Mouse (Mus musculus) adrenal gland, postnatal 36 days (tissue): ENCODE measurements around the gene Mmd2. TPM values are rescaled to one million over a fixed set of nuclear protein-coding genes. Genes with fewer than 3 reads are reported as not detected.

Experiments used
- DNase-seq, 2 experiments: peaks; one replicate each; pipeline ENCODE4 v3.0.0; 2021; ENCODE audit warnings: mixed read lengths in 1 of 2
- long read RNA-seq, 2 experiments: library from polyadenylated mRNA; stranded (forward); transcript quantifications; one replicate each; pipeline ENCODE4 v2.0.0; 2021; ENCODE audit warnings: borderline sequencing depth in 2 of 2
- total RNA-seq, 2 experiments: library from RNA; stranded (reverse); gene quantifications; 2 replicates each; pipeline ENCODE4 v1.2.3; 2021

Gene Mmd2
- total RNA-seq = 10 to 100 TPM; 21.6 to 35.2 TPM
- long read RNA-seq, experiment 1, transcript Mmd2-201 (7 exons, 3,317 nt) = major isoform, 79 of 95 reads
- long read RNA-seq, experiment 1, partial matches to known transcripts = 7 of 95 reads
- long read RNA-seq, experiment 1, other reads (novel, unspliced or antisense) = 9 of 95 reads
- long read RNA-seq, experiment 2, transcript Mmd2-201 (7 exons, 3,317 nt) = major isoform, 10 of 11 reads
- long read RNA-seq, experiment 2, partial matches to known transcripts = 0 of 11 reads
- long read RNA-seq, experiment 2, other reads (novel, unspliced or antisense) = 1 of 11 reads

- peak in 1 of 2 experiments; percentile 19 for DNase-seq
These were observed at the start of gene Mmd2 for GRCm38 (mm10) chr5:142608259-142608988. Mmd2 (minus strand) TSS chr5:142608800.

DNA sequence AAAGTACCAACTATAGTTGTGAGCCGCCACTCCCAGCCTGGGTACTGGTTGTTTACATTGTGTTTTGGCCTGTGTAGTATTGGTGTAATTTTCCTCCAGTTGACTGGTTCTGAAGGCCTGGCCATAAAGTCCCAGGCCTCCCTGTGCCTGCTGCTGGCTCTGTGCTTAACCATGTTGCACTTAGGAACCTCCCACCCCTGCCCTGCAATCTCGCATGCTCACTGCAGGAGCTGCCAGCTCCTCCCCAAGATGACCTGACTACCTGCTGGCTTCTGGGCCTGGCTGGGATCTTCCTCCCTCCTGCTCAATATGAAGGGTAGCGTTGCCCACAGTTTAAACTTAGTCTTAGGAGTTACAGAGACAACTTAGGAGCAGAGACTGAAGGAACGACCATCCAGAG lies 43.7 kb upstream of the Mmd2 start:
- no peak for DNase-seq

DNA sequence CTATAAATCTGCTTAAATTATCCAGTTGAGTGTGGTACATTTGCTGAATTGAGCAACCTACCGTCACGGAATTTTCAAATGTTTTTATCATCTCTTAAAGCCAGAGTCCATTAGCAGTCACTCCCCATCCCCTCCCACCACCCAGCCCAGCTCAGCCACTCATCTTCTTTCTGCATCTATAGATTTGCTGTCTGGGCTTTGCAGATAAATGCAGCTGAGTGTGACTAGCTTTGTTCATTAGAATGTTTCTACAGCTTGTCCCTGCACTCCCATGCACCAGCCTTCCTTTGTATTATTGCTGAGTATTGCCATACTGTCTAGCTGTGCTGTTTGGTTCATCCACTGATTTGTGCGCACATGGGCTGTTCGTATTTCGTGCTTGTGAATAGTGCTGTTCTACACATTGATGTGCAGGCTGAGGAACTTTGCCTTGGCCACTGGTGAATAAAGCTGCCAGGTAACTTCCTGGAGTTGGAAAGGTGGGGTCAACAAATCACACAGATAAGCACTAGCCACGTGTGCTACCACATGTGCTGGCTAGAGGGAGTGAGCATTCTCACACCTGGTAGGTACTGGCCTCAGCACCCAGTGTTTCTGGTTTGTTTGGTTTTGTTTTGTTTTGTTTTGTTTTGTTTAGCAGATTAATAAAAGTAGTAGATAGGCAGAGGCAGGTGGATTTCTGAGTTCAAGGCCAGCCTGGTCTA lies 42.3 kb upstream of the Mmd2 start:
- no peak for DNase-seq

GRCm38 (mm10) chr5:142650390-142650789 lies 41.8 kb upstream of the Mmd2 start:
- peak in 1 of 2 experiments; percentile 29 for DNase-seq

GRCm38 (mm10) chr5:142649460-142650050 lies 41.0 kb upstream of the Mmd2 start:
- DNase-seq = no peak

DNA sequence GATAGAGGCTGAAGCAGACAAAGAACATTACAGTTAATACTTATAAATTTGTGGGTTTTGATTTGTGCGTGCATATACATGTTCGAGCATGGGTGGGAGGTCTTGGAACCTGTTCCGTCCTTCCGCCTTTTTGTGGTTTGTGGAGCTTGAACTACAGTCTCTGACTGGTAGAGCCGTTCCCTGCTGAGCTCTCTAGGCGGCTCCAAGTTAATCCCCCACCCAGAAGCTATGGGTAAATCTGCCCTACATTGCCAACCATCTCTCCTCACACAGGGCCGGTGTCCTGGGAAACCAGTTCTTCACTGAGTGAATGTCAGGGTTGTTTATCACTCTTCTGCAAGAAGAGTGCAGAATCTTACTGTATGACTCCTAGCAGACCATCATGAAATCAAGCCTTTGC lies 39.6 kb upstream of the Mmd2 start:
- no peak for DNase-seq

DNA sequence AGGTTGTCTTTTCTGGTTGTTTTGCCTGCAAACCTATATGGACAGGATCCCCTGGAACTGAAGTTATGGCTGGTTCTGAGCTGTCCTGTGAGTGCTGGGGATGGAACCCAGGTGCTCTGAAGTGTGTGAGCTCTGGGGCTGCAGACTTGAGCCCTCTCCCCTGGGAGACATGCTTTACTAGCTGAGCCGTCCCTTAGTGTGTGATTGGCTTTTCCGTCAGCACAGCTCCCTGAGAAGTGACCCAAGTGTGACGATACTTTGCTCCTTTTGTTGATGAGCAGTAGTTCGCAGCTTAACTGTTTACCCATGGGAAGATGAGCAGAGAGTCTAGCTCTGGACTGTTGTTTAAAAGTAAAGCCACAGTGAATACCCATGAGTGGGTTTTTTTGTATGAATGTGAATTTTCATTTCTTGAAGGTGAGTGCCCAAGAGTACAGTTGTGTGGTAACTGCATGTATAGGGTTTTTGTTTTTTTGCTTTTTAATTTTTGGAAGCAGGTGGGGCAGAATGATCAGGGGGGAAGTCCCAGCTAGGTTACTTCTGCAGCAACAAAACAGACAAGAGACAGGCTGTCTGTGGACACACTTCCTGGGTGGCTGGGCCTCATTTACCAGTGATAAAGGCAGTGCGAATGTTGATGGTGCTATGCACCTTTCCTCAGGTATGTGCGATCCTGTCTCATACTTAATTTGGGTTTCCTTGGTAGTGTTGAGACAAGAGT lies 32.9 kb upstream of the Mmd2 start:
- no peak for DNase-seq

GRCm38 (mm10) chr5:142640088-142640487 lies 31.5 kb upstream of the Mmd2 start:
- no peak for DNase-seq

GRCm38 (mm10) chr5:142637823-142638222 lies 29.2 kb upstream of the Mmd2 start:
- no peak for DNase-seq

- DNase-seq = no peak
These were observed 21.6 kb upstream of the Mmd2 start for GRCm38 (mm10) chr5:142630224-142630623.

DNA sequence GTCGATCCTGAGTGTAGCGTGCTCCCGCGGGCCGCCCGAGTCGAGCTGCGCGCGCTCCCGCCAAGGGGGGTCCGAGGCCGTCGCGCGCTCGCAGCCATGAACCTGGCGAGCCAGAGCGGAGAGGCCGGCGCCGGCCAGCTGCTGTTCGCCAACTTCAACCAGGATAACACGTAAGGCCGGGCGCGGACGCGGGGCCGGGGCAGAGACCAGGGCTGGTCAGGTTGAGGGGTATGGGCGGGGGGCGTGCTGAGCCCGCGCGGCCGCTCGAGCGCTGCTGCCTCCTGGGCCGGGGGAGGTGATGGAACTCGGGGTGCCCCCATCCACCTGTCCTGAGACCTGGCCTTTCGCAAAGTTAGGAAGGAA lies 21.0 kb upstream of the Mmd2 start:
- no peak for DNase-seq

DNA sequence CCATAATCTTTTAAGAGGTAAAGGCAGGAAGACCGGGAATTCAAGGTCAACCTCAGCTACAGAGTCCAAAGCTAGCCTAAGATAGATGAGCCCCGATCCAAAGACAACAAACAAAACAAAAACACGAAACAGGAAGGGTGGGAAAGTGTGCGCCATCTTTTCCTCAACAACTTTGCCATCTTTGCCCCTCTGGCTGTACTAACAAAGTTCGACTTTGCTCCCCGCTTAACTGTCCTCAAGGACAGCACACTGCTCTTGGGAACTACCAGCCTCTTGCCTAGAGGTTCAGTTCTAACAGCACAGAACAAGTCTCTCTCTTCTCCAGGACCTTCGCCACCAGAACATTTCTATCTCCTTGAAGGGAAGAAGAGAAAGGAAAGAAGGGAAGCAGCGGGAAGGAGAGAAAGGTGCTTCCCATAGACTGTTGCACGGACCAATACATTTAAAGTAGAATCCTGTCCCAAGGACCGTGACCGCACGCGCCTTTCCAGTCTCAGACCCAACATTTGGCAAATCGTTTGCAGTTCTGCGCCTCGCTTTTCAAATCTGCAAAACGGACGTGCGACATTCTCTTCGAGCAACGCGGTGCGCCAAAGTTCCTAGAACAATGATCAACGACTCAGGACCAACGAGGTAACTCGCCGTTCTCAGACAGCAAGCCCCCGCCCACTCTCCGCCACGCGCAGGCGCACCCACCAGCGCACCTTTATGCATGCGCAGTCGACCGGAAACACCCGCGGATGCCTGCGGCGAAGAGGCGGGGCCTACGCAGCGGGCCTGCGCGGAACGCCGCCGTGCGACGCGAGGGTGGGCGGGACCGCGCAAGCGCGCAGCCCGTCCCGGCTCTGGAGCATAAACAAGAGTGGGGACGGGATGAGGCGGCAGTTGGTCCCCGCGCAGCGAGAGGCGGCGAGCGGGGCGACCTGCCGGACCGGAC lies 20.4 kb upstream of the Mmd2 start:
- DNase-seq = peak; percentile 99

- no peak for DNase-seq
These were observed 18.8 kb upstream of the Mmd2 start, which contains the start of gene Wipi2 for GRCm38 (mm10) chr5:142627398-142627797. Wipi2 (plus strand) TSS chr5:142627698.

DNA sequence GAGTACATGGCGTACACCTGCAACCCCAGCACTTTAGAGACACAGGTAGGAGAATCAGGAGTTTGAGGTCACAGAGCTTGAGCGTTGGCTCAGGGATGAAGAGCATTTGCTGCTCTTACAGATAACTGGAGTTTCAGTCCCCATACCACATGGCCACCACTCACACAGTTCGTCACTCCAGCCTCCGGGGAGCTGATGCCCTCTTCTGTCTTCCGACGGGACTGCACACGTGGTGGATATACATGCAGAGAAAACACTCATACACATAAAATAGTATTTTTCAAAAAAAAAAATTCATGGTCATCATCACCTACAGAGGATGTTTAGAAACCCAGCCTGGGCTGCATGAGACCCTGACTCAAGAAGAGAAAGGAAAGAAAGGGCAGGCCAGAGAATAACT lies 14.5 kb upstream of the Mmd2 start:
- no peak for DNase-seq

GRCm38 (mm10) chr5:142622134-142622533 lies 13.5 kb upstream of the Mmd2 start:
- no peak for DNase-seq

DNA sequence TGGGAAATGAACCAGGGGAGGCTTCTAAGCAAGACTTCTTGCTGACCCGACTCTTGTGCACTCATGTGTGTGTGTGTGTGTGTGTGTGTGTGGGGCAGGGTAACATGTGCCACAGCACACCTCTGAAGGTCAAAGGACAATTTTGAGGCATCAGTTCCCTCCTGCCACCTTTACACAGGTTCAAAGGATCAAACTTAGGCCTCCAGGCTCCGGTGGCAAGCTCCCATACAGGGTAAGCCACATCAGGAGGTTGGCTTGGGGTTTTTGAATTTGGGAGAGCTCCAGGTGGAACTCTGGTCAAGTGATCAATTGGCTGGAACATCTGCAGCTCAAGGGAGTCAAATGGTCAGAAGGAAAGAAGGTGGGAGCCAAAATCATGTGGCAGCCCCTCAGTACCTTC lies 12.8 kb upstream of the Mmd2 start:
- DNase-seq = no peak

DNA sequence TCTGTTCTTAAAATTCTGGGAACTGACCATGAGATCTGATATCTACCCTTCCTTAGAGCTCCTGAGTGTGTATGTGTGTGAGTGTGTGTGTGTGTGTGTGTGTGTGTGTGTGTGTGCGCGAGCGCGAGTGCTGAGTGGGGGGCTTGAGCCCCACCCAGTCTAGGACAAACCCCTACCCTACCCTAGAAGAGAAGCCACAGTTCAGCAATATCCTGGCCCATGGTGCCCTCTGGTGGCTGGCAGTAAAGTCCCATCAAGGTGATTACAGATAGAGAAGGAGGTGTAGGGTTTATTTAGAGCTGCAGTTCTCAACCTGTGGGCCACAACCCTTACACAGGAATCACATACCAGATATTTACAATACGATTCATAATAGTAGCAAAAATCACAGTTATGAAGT lies 11.3 kb upstream of the Mmd2 start:
- peak; percentile 71 to 81 for DNase-seq

- no peak for DNase-seq
These were observed 7.7 kb upstream of the Mmd2 start for GRCm38 (mm10) chr5:142616326-142616725.

- DNase-seq = no peak
These were observed 7.0 kb upstream of the Mmd2 start for GRCm38 (mm10) chr5:142615638-142616037.

GRCm38 (mm10) chr5:142614513-142614912 lies 5.9 kb upstream of the Mmd2 start:
- no peak for DNase-seq

DNA sequence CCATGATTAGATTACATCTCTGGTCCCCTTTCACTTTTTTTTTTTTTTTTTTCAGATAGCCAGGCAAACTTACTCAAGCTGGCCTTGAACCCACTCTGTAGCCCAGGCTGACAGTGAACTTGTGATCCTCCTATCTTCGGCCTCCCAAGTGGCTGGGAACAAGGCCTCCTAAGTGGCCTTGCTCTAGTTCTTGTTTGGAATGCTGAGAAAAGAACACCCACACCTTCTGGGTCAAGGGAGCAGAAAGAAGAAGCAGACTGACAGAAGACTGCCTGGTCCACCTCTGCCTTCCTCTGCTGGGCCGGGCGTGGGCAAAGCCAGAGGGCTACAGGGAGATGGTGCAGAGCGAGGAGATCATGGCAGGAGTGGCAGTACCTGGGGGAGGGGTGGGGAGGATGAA lies 1.8 kb upstream of the Mmd2 start:
- DNase-seq = no peak
